Comparison of ENCODE assay signal across 7 mouse cellular contexts in genomic region chr10:14546111-14546551, GRCm38 (mm10). TPM values are rescaled to one million over a fixed set of nuclear protein-coding genes. Genes with fewer than 3 reads are reported as not detected.
A peak's percentile ranks its signal among the peaks of the same experiment; 100 is the strongest.
DNase-seq lines count a peak whose midpoint lies in the region; ATAC-seq lines count a peak whose summit lies in the region.

No protein-coding gene starts in this region.

- H3K9ac ChIP-seq in forebrain, embryonic 14.5 days (ENCODE audit: low read length): no peak overlapping the region
- H3K9ac ChIP-seq in limb, embryonic 12.5 days (replicated peaks): no peak overlapping the region

- H3K9me3 ChIP-seq in forebrain, embryonic 14.5 days (replicated peaks; ENCODE audit: control insufficient read depth, low read length): no peaks in the 10 kb centered on the region
- no peaks in the 10 kb centered on the region for H3K9me3 ChIP-seq in limb, embryonic 12.5 days

- H3K4me1 ChIP-seq in forebrain, embryonic 14.5 days (ENCODE audit: control insufficient read depth, insufficient read depth, low read length): peaks cover 2% of the 10 kb centered on the region; the same call in 1 of the 2 replicates
- no peaks in the 10 kb centered on the region; the same call in 1 of the 2 replicates for H3K4me1 ChIP-seq in limb, embryonic 12.5 days (replicated peaks)

- peak; percentile 11 for DNase-seq in testis, postnatal 14 days (ENCODE audit: low spot score)
- no peak for DNase-seq in testis, postnatal 10 days (ENCODE audit: low spot score)
- DNase-seq in forebrain, embryonic 14.5 days (ENCODE audit: low spot score): peak; percentile 37
- DNase-seq in retina, embryonic 14.5 days (ENCODE audit: low spot score): peak; percentile 14
- DNase-seq in cerebellum, adult 8-10 months: no peak
- no peak for DNase-seq in thymus, postnatal 4 days

- no peaks in the 10 kb centered on the region for H3K36me3 ChIP-seq in forebrain, embryonic 14.5 days (ENCODE audit: control insufficient read depth, insufficient read depth, low read length)
- H3K36me3 ChIP-seq in limb, embryonic 12.5 days: no peaks in the 10 kb centered on the region

- WGBS in forebrain, embryonic 14.5 days: 27% methylated on average over 7 of the region's 7 CpGs
- WGBS in limb, embryonic 12.5 days: 31% methylated on average over 7 of the region's 7 CpGs

- peaks cover 13% of the 10 kb centered on the region for H3K27me3 ChIP-seq in forebrain, embryonic 14.5 days (replicated peaks; ENCODE audit: control insufficient read depth, insufficient read depth, low read length)
- peaks cover 36% of the 10 kb centered on the region for H3K27me3 ChIP-seq in limb, embryonic 12.5 days

- no peak overlapping the region for H3K4me3 ChIP-seq in forebrain, embryonic 14.5 days (ENCODE audit: low read depth, low read length)
- no peak overlapping the region for H3K4me3 ChIP-seq in limb, embryonic 12.5 days (replicated peaks)

- peak; percentile 30; the same call in 1 of the 2 replicates for ATAC-seq in forebrain, embryonic 14.5 days
- no peak for ATAC-seq in limb, embryonic 12.5 days (ENCODE audit: insufficient number of reproducible peaks, insufficient read depth, low FRiP score, low TSS enrichment, low read depth)

- H3K27ac ChIP-seq in forebrain, embryonic 14.5 days (ENCODE audit: low read depth, low read length): no peak overlapping the region
- H3K27ac ChIP-seq in limb, embryonic 12.5 days: no peak overlapping the region

- H3K4me2 ChIP-seq in forebrain, embryonic 14.5 days (ENCODE audit: low read length): no peak overlapping the region
- H3K4me2 ChIP-seq in limb, embryonic 12.5 days: peak overlapping the region; percentile 100; the same call in 1 of the 2 replicates

RNA-seq across cellular contexts. Expression of gene Adgrg6, which starts 0.7 kb away (rescaled TPM):
- polyA plus RNA-seq in forebrain, embryonic 14.5 days (2014; fragmentation: Nextera tagmentation; extraction: Ambion mirVana): 0.48 and 1.1 TPM in 2 replicates
- 3.4 and 4.1 TPM in 2 replicates for polyA plus RNA-seq in limb, embryonic 12.5 days (2016; fragmentation: Nextera tagmentation; extraction: Ambion mirVana)

Comparison
In these comparisons a context has a peak if more than half of its experiments do, and no peak if none do; other contexts are left out.
1. DNase-seq: peak in testis, postnatal 14 days (single experiment), forebrain, embryonic 14.5 days (single experiment) and retina, embryonic 14.5 days (single experiment); none in testis, postnatal 10 days (single experiment), cerebellum, adult 8-10 months (single experiment) and thymus, postnatal 4 days (single experiment).